Mouse (Mus musculus) stomach, postnatal 0 days (tissue): ENCODE results near the gene Vmn2r84.

ENCODE experiments used
- CTCF ChIP-seq: IDR thresholded peaks from 2 replicates; pipeline ENCODE4 v1.5.1; 2016; ENCODE audit warnings: antibody characterized with exemption, low read depth, mild to moderate bottlenecking, moderate library complexity
- EP300 ChIP-seq: optimal IDR thresholded peaks from 2 replicates; pipeline ENCODE3; 2016; ENCODE audit warnings: antibody characterized with exemption

GRCm38 (mm10) chr10:130394232-130394631, at the start of gene Vmn2r84:
- TF ChIP-seq CTCF (no peak), EP300 (no peak)
